Mouse (Mus musculus): Measurements from ENCODE around the gene Cfap43. TPM values are rescaled to one million over a fixed set of nuclear protein-coding genes. Genes with fewer than 3 reads are reported as not detected.

Cfap43 gene
- total and polyA plus RNA-seq, 3 experiments = 3.2 to 12.7 (median 11.7) TPM

DNA sequence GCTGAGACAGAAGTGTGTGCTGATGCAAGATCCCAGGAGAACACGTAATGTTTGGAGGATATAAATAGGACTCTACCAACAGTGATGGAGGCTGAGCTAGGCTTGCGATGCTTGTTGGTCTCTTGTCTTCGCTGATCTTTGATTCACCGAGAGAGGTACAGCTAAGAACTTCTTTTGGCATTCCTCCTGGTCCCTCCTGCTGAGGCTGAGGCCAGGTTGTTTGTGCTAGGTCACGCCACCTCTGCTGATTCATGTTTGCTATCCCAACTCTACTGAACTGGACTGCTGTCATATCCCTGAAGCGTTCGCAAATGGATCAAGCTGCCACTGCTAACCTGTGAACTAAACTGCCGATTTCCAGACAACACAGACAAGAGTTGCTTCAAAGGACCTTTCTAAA lies 15.1 kb upstream of the Cfap43 start:
- Histone ChIP-seq H3K4me1 (ENCODE audit: control insufficient read depth in 1 of 2, insufficient read depth in 2 of 2) (peaks cover 10 to 24% of the 10 kb centered on the region in 2 experiments), H3K36me3 (replicated peaks in 1 of 2; ENCODE audit: control insufficient read depth in 1 of 2, insufficient read depth in 1 of 2, low read length in 1 of 2) (no peaks in the 10 kb centered on the region), H3K4me2 (ENCODE audit: insufficient read depth, low read depth, poor library complexity, severe bottlenecking) (no peak overlapping the region), H3K9ac (ENCODE audit: insufficient read depth, low read depth) (no peak overlapping the region), H3K9me3 (replicated peaks; ENCODE audit: low read length) (no peaks in the 10 kb centered on the region), H3K4me3 (replicated peaks in 1 of 3; ENCODE audit: low read depth in 2 of 3, low read length in 2 of 3, poor library complexity in 1 of 3) (no peak overlapping the region), H3K27me3 (replicated peaks) (peaks cover 15% of the 10 kb centered on the region), H3K27ac (ENCODE audit: insufficient read depth, low read depth) (no peak overlapping the region), H3K79me2 (replicated peaks; ENCODE audit: control insufficient read depth, extremely low read depth, insufficient read depth, poor library complexity, severe bottlenecking) (no peaks in the 10 kb centered on the region)
- DNase-seq (ENCODE audit: extremely low read depth) = no peak
- dilution Hi-C loops (cut with MboI; ENCODE audit: extremely low pct_ligation_motif_present, extremely low pct_unique_long_range_greater_than_20kb, low sequenced_read_pairs) = no loop called here
- TF ChIP-seq USF2 (conservative IDR thresholded peaks at IDR 0.05; ENCODE audit: low read depth, low read length) (no peak), KAT2A (IDR thresholded peaks at IDR 0.05; ENCODE audit: insufficient replicate concordance, low read length) (no peak), ELF1 (IDR thresholded peaks at IDR 0.05; ENCODE audit: low read depth, low read length) (no peak)
- in situ Hi-C loops (cut with MboI; ENCODE audit: low pct_ligation_motif_present, low pct_unique_long_range_greater_than_20kb, low sequenced_read_pairs) = loop anchor here (5.0 to 25.0 kb wide), 2 partner anchors 52 to 272 kb away; no protein-coding TSS in a partner anchor

DNA sequence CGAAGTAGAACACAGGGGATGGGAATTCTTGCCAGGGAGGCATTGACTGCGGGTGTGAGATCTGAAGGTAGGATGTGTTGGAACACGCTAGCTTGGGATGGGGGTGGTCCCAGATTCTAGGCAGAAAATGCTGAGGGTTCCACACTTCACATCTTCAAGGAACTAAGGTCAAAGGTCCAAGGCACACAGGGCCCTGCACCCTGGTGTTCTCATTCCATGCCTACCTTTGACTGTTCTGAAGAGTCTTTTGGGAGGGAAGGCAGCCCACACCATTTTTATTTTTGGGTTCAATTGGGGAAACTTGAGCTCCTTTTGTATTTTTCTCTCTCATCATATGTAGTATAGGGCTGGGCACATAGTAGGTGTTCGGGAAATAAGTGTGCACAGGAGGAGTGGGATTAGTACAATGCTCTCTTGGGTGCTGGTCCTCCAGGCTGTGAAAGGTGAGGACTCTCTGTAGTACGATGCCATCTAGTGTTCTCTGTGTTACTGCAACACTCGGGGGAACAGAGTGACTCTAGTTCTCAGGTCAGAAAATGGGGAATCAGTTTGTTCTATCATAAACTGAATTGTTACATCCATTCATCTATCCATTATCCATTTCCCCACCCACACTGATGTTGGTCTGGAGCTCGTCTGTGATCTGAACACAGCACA lies 13.0 kb upstream of the Cfap43 start:
- Histone ChIP-seq H3K9me3 (replicated peaks; ENCODE audit: low read length) (no peaks in the 10 kb centered on the region), H3K79me2 (replicated peaks; ENCODE audit: control insufficient read depth, extremely low read depth, insufficient read depth, poor library complexity, severe bottlenecking) (no peaks in the 10 kb centered on the region), H3K27me3 (replicated peaks) (no peaks in the 10 kb centered on the region), H3K36me3 (replicated peaks in 1 of 2; ENCODE audit: control insufficient read depth in 1 of 2, insufficient read depth in 1 of 2, low read length in 1 of 2) (no peaks in the 10 kb centered on the region), H3K4me2 (ENCODE audit: insufficient read depth, low read depth, poor library complexity, severe bottlenecking) (no peak overlapping the region), H3K4me1 (ENCODE audit: control insufficient read depth in 1 of 2, insufficient read depth in 2 of 2) (peaks cover 4 to 18% of the 10 kb centered on the region in 2 experiments; a peak in 2 of 4 replicates), H3K9ac (ENCODE audit: insufficient read depth, low read depth) (no peak overlapping the region), H3K27ac (ENCODE audit: insufficient read depth, low read depth) (no peak overlapping the region), H3K4me3 (replicated peaks in 1 of 3; ENCODE audit: low read depth in 2 of 3, low read length in 2 of 3, poor library complexity in 1 of 3) (no peak overlapping the region)
- dilution Hi-C loops (cut with MboI; ENCODE audit: extremely low pct_ligation_motif_present, extremely low pct_unique_long_range_greater_than_20kb, low sequenced_read_pairs) = no loop called here
- no peak for TF ChIP-seq MAX (IDR thresholded peaks at IDR 0.05; ENCODE audit: low read length)
- TF ChIP-seq MEF2A (IDR thresholded peaks at IDR 0.05; ENCODE audit: borderline replicate concordance, low read depth, low read length) = no peak
- TF ChIP-seq ELF1 (IDR thresholded peaks at IDR 0.05; ENCODE audit: low read depth, low read length) = no peak
- TF ChIP-seq NELFE (IDR thresholded peaks at IDR 0.05; ENCODE audit: low read depth, low read length) = peak; percentile 19; the same call in 1 of the 2 replicates
- no peak for TF ChIP-seq PAX5 (IDR thresholded peaks at IDR 0.05; ENCODE audit: low read length)
- TF ChIP-seq BHLHE40 (IDR thresholded peaks at IDR 0.05; ENCODE audit: low read depth, low read length) = no peak
- TF ChIP-seq RAD21 (IDR thresholded peaks at IDR 0.05; ENCODE audit: low read depth, low read length) = peak; percentile 96
- peak; percentile 90 for TF ChIP-seq SMC3 (IDR thresholded peaks at IDR 0.05; ENCODE audit: low read depth, low read length)
- peak; percentile 70 to 98 for TF ChIP-seq CTCF (conservative IDR thresholded peaks at IDR 0.05 in 1 of 2, IDR thresholded peaks at IDR 0.05 in 1 of 2; ENCODE audit: low read depth in 2 of 2, low read length in 2 of 2)
- 0 out of 2 replicates have a peak, but pooled peaks have one; percentile 23 for TF ChIP-seq JUND (conservative IDR thresholded peaks at IDR 0.05; ENCODE audit: low read depth, low read length)
- peak; percentile 94 for TF ChIP-seq ZKSCAN1 (IDR thresholded peaks at IDR 0.05; ENCODE audit: borderline replicate concordance, low read depth, low read length)
- TF ChIP-seq IRF4 (IDR thresholded peaks at IDR 0.05; ENCODE audit: low read depth, low read length) = no peak
- peak; percentile 56 for TF ChIP-seq ZC3H11A (IDR thresholded peaks at IDR 0.05; ENCODE audit: low read depth, low read length)
- TF ChIP-seq HCFC1 (IDR thresholded peaks at IDR 0.05; ENCODE audit: low read depth, low read length) = no peak
- in situ Hi-C loops (cut with MboI; ENCODE audit: low pct_ligation_motif_present, low pct_unique_long_range_greater_than_20kb, low sequenced_read_pairs) = loop anchor here (5.0 to 25.0 kb wide), 2 partner anchors 50 to 270 kb away; no protein-coding TSS in a partner anchor
- peak; percentile 68 for DNase-seq (ENCODE audit: extremely low read depth)
